Mouse (Mus musculus): ENCODE measurements around the gene Eps8l1. TPM values are rescaled to one million over a fixed set of nuclear protein-coding genes. Genes with fewer than 3 reads are reported as not detected.
"Not testable (repeated sequence)": the region's sequence is repeated elsewhere in the genome, so short reads cannot be mapped to it uniquely, and the experiment has no call there.

Eps8l1 gene
- polyA plus RNA-seq, 1 experiment: 11.3 TPM

GRCm38 (mm10) chr7:4508739-4509116 lies 48.3 kb downstream of the Eps8l1 start:
- DNase-seq (ENCODE audit: low read depth): no peak

GRCm38 (mm10) chr7:4509863-4510608 lies 49.6 kb downstream of the Eps8l1 start:
- no peak for DNase-seq (ENCODE audit: low read depth)

GRCm38 (mm10) chr7:4511489-4512224 lies 51.2 kb downstream of the Eps8l1 start:
- DNase-seq (ENCODE audit: low read depth): no peak

GRCm38 (mm10) chr7:4513236-4513635 lies 52.8 kb downstream of the Eps8l1 start:
- DNase-seq (ENCODE audit: low read depth): no peak

- DNase-seq (ENCODE audit: low read depth): no peak
Measured at GRCm38 (mm10) chr7:4513829-4514712, 53.6 kb downstream of the Eps8l1 start.

- no peak for DNase-seq (ENCODE audit: low read depth)
Measured at GRCm38 (mm10) chr7:4515853-4516252, 55.4 kb downstream of the Eps8l1 start.

GRCm38 (mm10) chr7:4516332-4517050 lies 56.0 kb downstream of the Eps8l1 start, which contains the start of gene Tnnt1:
Gene Tnnt1, minus strand, starts transcription at chr7:4516382.
- no peak for DNase-seq (ENCODE audit: low read depth)

GRCm38 (mm10) chr7:4518487-4518886 lies 58.0 kb downstream of the Eps8l1 start:
- no peak for DNase-seq (ENCODE audit: low read depth)

- no peak for DNase-seq (ENCODE audit: low read depth)
Measured at GRCm38 (mm10) chr7:4521231-4522003, 60.9 kb downstream of the Eps8l1 start.

- no peak for DNase-seq (ENCODE audit: low read depth)
Measured at GRCm38 (mm10) chr7:4522292-4522691, 61.8 kb downstream of the Eps8l1 start.

- DNase-seq (ENCODE audit: low read depth): no peak
Measured at GRCm38 (mm10) chr7:4523205-4524130, 63.0 kb downstream of the Eps8l1 start.

GRCm38 (mm10) chr7:4524212-4524922 lies 63.9 kb downstream of the Eps8l1 start, which contains the start of gene Tnni3:
Gene Tnni3, minus strand, starts transcription at chr7:4524229.
- not testable (repeated sequence) for DNase-seq (ENCODE audit: low read depth)

- DNase-seq (ENCODE audit: low read depth): peak; percentile 52
Measured at GRCm38 (mm10) chr7:4526341-4527301, 66.1 kb downstream of the Eps8l1 start.

- no peak for DNase-seq (ENCODE audit: low read depth)
Measured at GRCm38 (mm10) chr7:4527302-4527689, 66.8 kb downstream of the Eps8l1 start.
